Mouse (Mus musculus) kidney, postnatal 0 days (tissue): Measurements from ENCODE around the gene Ugt1a5. TPM values are rescaled to one million over a fixed set of nuclear protein-coding genes. Genes with fewer than 3 reads are reported as not detected.
"Not testable (repeated sequence)": the region's sequence is repeated elsewhere in the genome, so short reads cannot be mapped to it uniquely, and the experiment has no call there.

ENCODE experiments used
- ATAC-seq: fragments of 200-750 bp; cut with Nextera tagmentation; replicated peaks from 2 replicates; pipeline ENCODE4 v1.8.0; 2017; ENCODE audit warnings: low read depth, moderate number of reproducible peaks, moderate TSS enrichment, moderate library complexity; ENCODE audit not compliant: low FRiP score
- DNase-seq: peaks from one replicate; pipeline ENCODE4 v3.0.0-alpha.2; 2016; ENCODE audit warnings: low spot score
- H3K27ac ChIP-seq: fragments of 300-500 bp; sonication (generic); 2 replicates; pipeline ENCODE4 v1.5.1; 2014; ENCODE audit warnings: mild to moderate bottlenecking
- H3K27me3 ChIP-seq: fragments of 300-500 bp; sonication (generic); 2 replicates; pipeline ENCODE4 v1.6.1; 2014; ENCODE audit warnings: low read length, mixed read lengths; ENCODE audit not compliant: insufficient read depth
- H3K36me3 ChIP-seq: fragments of 300-500 bp; sonication (generic); 2 replicates; pipeline ENCODE4 v1.6.1; 2014; ENCODE audit warnings: low read length, mixed read lengths; ENCODE audit not compliant: insufficient read depth
- H3K4me1 ChIP-seq: fragments of 300-500 bp; sonication (generic); replicated peaks from 2 replicates; pipeline ENCODE4 v1.6.1; 2014; ENCODE audit warnings: antibody characterized with exemption, low read length, mixed read lengths; ENCODE audit not compliant: insufficient read depth
- H3K4me2 ChIP-seq: fragments of 300-500 bp; sonication (generic); 2 replicates; pipeline ENCODE4 v1.6.1; 2014; ENCODE audit warnings: mild to moderate bottlenecking, low read length, moderate library complexity, mixed read lengths
- H3K4me3 ChIP-seq: fragments of 300-500 bp; sonication (generic); replicated peaks from 2 replicates; pipeline ENCODE4 v1.5.1; 2014; ENCODE audit warnings: low read depth, low read length
- H3K9ac ChIP-seq: fragments of 300-500 bp; sonication (generic); 2 replicates; pipeline ENCODE4 v1.6.1; 2014; ENCODE audit warnings: low read depth, low read length
- H3K9me3 ChIP-seq: fragments of 300-500 bp; sonication (generic); replicated peaks from 2 replicates; pipeline ENCODE4 v1.6.1; 2016; ENCODE audit warnings: low read length, inconsistent platforms, mixed read lengths
- CTCF ChIP-seq: IDR thresholded peaks from 2 replicates; pipeline ENCODE4 v1.5.1; 2016; ENCODE audit warnings: antibody characterized with exemption, low read depth, mild to moderate bottlenecking, moderate library complexity
- WGBS: fragments of 180-500 bp; shearing (Covaris S2); extraction: QIAGEN DNeasy Blood & Tissue Kit; methylation state at CpG from one replicate; pipeline ENCODE4 v1.1.7; 2014; 5-methylcytosine and 5-hydroxymethylcytosine counted together
- polyA plus RNA-seq: library from polyadenylated mRNA; unstranded; fragments of >200 nt; fragmentation: Nextera tagmentation; extraction: Ambion mirVana; gene quantifications from 2 replicates; pipeline ENCODE4 v1.2.1, GENCODE M21; 2015

The Ugt1a5 gene
- polyA plus RNA-seq, 1 experiment from 2014 or later: not detected

- WGBS: 41% methylated on average over 3 of the region's 3 CpGs
- peak; percentile 5 for DNase-seq
These were observed 51.8 kb downstream of the Ugt1a5 start for GRCm38 (mm10) chr1:88217576-88217975.

DNA sequence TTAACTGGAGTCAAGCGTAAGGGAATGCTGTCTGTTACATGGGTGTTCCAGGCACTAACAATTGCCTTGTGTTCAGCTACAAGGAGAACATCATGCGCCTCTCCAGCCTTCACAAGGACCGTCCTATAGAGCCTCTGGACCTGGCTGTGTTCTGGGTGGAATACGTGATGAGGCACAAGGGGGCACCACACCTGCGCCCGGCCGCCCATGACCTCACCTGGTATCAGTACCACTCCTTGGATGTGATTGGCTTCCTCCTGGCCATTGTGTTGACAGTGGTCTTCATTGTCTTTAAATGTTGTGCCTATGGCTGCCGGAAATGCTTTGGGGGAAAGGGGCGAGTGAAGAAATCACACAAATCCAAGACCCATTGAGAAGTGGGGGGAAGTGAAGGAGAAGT is 52.2 kb downstream of the Ugt1a5 start:
- 72% methylated on average over 9 of the region's 9 CpGs for WGBS
- no peak for ATAC-seq
- no peaks in the 10 kb centered on the region for H3K27me3 ChIP-seq

More at GRCm38 (mm10) chr1:88217576-88217975, 51.8 kb downstream of the Ugt1a5 start:
- no peak overlapping the region for H3K27ac ChIP-seq
- H3K4me1 ChIP-seq: no peaks in the 10 kb centered on the region
- no peak for TF ChIP-seq CTCF
- H3K27me3 ChIP-seq: no peaks in the 10 kb centered on the region
- peaks cover 43% of the 10 kb centered on the region for H3K9me3 ChIP-seq
- no peaks in the 10 kb centered on the region for H3K36me3 ChIP-seq
- H3K4me3 ChIP-seq: no peak overlapping the region
- no peak for ATAC-seq
- H3K4me2 ChIP-seq: no peak overlapping the region
- no peak overlapping the region for H3K9ac ChIP-seq

GRCm38 (mm10) chr1:88218591-88218990 is 52.8 kb downstream of the Ugt1a5 start:
- Histone ChIP-seq H3K36me3 (no peaks in the 10 kb centered on the region), H3K27ac (no peak overlapping the region), H3K9ac (no peak overlapping the region), H3K4me2 (no peak overlapping the region), H3K4me3 (no peak overlapping the region), H3K27me3 (no peaks in the 10 kb centered on the region), H3K4me1 (no peaks in the 10 kb centered on the region), H3K9me3 (peaks cover 34% of the 10 kb centered on the region)
- no peak for DNase-seq
- TF ChIP-seq CTCF: no peak
- 47% methylated on average over 4 of the region's 4 CpGs for WGBS
- no peak for ATAC-seq

More for the DNA sequence above, 52.2 kb downstream of the Ugt1a5 start:
- Histone ChIP-seq H3K4me1 (no peaks in the 10 kb centered on the region), H3K36me3 (no peaks in the 10 kb centered on the region), H3K9me3 (peaks cover 39% of the 10 kb centered on the region), H3K4me2 (no peak overlapping the region), H3K9ac (no peak overlapping the region), H3K27ac (no peak overlapping the region), H3K4me3 (no peak overlapping the region)
- no peak for DNase-seq
- no peak for TF ChIP-seq CTCF

DNA sequence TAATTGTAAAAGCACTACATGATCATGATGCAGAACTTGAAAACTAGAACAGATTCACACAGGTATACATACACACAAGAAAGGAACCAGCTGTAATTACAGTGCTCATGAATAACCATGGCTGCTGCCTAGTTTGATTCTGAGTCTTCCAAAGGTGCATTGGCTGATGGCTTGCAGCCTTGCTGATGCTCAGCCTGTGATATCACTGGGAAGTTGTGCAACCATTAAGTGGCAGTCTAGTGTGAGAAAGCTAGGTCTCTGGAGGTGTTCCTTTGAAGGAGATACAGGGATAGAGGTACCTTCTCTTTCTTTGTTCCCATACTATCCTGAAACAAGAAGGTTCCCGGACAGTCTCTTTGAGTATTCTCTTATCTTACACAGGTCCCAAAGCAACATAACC is 53.2 kb downstream of the Ugt1a5 start:
- ATAC-seq (no peak), DNase-seq (no peak)
- Histone ChIP-seq H3K27me3 (no peaks in the 10 kb centered on the region), H3K9me3 (peaks cover 29% of the 10 kb centered on the region), H3K9ac (no peak overlapping the region), H3K27ac (no peak overlapping the region), H3K36me3 (no peaks in the 10 kb centered on the region), H3K4me2 (no peak overlapping the region), H3K4me1 (no peaks in the 10 kb centered on the region), H3K4me3 (no peak overlapping the region)
- TF ChIP-seq CTCF: no peak
- 13% methylated on average over 1 of the region's 1 CpGs for WGBS

GRCm38 (mm10) chr1:88220336-88220735 is 54.5 kb downstream of the Ugt1a5 start:
- ATAC-seq: no peak
- Histone ChIP-seq H3K4me2 (no peak overlapping the region), H3K27me3 (no peaks in the 10 kb centered on the region), H3K9me3 (peaks cover 18% of the 10 kb centered on the region), H3K9ac (no peak overlapping the region), H3K27ac (no peak overlapping the region), H3K4me3 (no peak overlapping the region), H3K4me1 (no peaks in the 10 kb centered on the region), H3K36me3 (no peaks in the 10 kb centered on the region)
- TF ChIP-seq CTCF: no peak
- DNase-seq: no peak

DNA sequence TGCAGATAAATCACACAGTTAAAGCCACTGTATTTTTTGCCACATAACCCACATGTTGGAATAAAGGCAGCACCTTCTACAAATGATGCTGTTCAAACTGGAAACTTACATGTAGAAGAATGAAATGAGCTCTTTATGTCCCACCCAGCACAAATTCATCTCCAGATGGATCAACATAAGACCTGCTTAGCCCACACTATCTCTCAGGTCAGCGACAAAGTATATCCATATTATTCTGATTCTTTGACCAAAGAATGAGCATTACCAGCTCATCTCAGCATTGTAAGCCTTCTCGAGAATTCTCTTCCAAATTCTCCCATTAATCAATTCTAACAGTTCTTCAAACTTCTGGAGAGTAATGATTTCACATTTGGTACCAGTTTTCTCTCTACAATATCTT is 56.4 kb downstream of the Ugt1a5 start:
- Histone ChIP-seq H3K9me3 (peaks cover 5% of the 10 kb centered on the region), H3K27ac (no peak overlapping the region), H3K27me3 (no peaks in the 10 kb centered on the region), H3K9ac (no peak overlapping the region), H3K4me1 (no peaks in the 10 kb centered on the region), H3K4me2 (no peak overlapping the region), H3K4me3 (no peak overlapping the region), H3K36me3 (no peaks in the 10 kb centered on the region)
- 46% methylated on average over 2 of the region's 2 CpGs for WGBS
- TF ChIP-seq CTCF: no peak
- ATAC-seq (no peak), DNase-seq (no peak)

DNA sequence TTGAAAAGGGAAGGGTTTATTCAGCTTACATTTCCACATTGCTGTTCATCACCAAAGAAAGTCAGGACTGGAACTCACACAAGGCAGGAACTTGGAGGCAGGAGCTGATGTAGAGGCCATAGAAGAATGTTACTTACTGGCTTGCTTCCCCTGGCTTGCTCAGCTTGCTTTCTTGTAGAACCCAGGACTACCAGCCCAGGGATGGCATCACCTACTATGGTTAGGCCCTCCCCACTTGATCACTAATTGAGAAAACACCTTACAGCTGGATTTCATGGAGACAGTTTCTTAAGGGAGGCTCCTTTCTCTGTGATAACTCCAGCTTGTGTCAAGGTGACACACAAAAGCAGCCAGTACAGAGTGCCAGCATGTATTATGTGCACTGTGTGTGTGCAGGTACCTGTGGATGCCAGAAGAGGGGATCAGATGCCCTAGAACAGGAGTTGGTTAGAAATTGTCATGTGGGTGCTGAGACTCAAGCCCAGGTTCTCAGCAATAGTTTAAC is 57.3 kb downstream of the Ugt1a5 start:
- DNase-seq, H3K36me3 ChIP-seq, H3K4me2 ChIP-seq, H3K9ac ChIP-seq, H3K27ac ChIP-seq, H3K4me3 ChIP-seq, ATAC-seq, H3K4me1 ChIP-seq, H3K9me3 ChIP-seq, H3K27me3 ChIP-seq: not testable (repeated sequence)
